Comparison of ENCODE assay signal across 21 mouse cellular contexts in the genomic region with DNA sequence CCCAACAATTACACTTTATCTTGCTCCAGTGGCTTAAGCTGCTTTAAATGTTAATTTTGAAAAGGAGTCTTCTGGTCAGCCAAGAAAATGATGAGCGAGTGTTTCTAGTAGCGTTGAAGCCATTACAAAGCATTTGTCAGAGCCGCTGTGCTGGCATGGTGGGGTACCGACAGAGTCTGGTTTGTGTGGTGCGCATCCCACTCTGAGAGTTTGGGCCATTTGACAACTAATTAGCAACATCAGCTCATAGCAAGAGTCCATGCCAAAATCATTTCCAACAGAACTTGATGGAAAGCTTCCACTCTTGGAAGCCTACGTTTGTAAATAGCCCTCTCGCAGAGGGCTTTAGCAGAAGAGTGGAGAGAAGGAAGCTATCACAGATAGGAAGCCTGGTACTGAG.
DNase-seq lines count a peak whose midpoint lies in the region; ATAC-seq and TF ChIP-seq lines count a peak whose summit lies in the region.
"Had no signal": no experiment of that assay in that cellular context is flagged by ENCODE, and none has a peak within 500 bp of the region (broad histone marks: within the 10 kb centered on the region; RNA-seq: fewer than 3 reads in every experiment).

No protein-coding gene starts in this region.

- intact Hi-C loops in left cerebral cortex, postnatal 4 days (cut with DNase I), result no loop called here
- intact Hi-C loops in left cerebral cortex, postnatal 14 days (cut with DNase I), result no loop called here

- no peak overlapping the region for H3K27ac ChIP-seq in hindbrain, postnatal 0 days
- H3K27ac ChIP-seq in hindbrain, embryonic 13.5 days, result no peak overlapping the region
- H3K27ac ChIP-seq in embryonic facial prominence, embryonic 10.5 days (replicated peaks), result no peak overlapping the region
- H3K27ac ChIP-seq: forebrain, embryonic 13.5 days; heart, adult 2 months; heart, embryonic 15.5 days had no signal

- TF ChIP-seq CTCF in hindbrain, postnatal 0 days (IDR thresholded peaks at IDR 0.05; ENCODE audit: low read depth), result no peak

- 58% methylated on average over 7 of the region's 7 CpGs for WGBS in hindbrain, postnatal 0 days
- WGBS in hindbrain, embryonic 13.5 days, result 83% methylated on average over 7 of the region's 7 CpGs
- WGBS in embryonic facial prominence, embryonic 10.5 days, result 92% methylated on average over 7 of the region's 7 CpGs

- DNase-seq in cerebellum, postnatal 10 days, result peak; percentile 56 to 64
- DNase-seq in cerebellum, postnatal 4 days (ENCODE audit: low spot score in 2 of 2), result no peak
- DNase-seq in hindbrain, postnatal 0 days (ENCODE audit: low spot score), result peak; percentile 55
- peak; percentile 46 for DNase-seq in left cerebral cortex, postnatal 4 days
- DNase-seq in left cerebral cortex, postnatal 14 days (ENCODE audit: low spot score in 2 of 2), result no peak
- DNase-seq in embryonic facial prominence, embryonic 10.5 days (ENCODE audit: low spot score), result no peak
- DNase-seq: adrenal gland, adult 8-10 months; B cell, adult 2 months; cerebellum, adult 2 months; cerebellum, postnatal 25 days; forebrain, postnatal 0 days; gastrocnemius, postnatal 14 days; heart, adult 2 months; heart, postnatal 14 days had no signal

- H3K9ac ChIP-seq in hindbrain, postnatal 0 days (replicated peaks; ENCODE audit: low read length), result no peak overlapping the region
- H3K9ac ChIP-seq in hindbrain, embryonic 13.5 days, result no peak overlapping the region
- H3K9ac ChIP-seq: forebrain, embryonic 13.5 days; forebrain, postnatal 0 days; heart, embryonic 15.5 days had no signal

- no peaks in the 10 kb centered on the region for H3K9me3 ChIP-seq in hindbrain, postnatal 0 days (ENCODE audit: low read length)
- no peaks in the 10 kb centered on the region for H3K9me3 ChIP-seq in hindbrain, embryonic 13.5 days
- H3K9me3 ChIP-seq in embryonic facial prominence, embryonic 10.5 days, result 0 out of 2 replicates have a peak, but pooled peaks cover 2% of the 10 kb centered on the region
- H3K9me3 ChIP-seq: forebrain, embryonic 13.5 days; G1E; heart, embryonic 15.5 days had no signal

- H3K27me3 ChIP-seq in hindbrain, postnatal 0 days (ENCODE audit: insufficient read depth, low read length), result no peaks in the 10 kb centered on the region
- H3K27me3 ChIP-seq in hindbrain, embryonic 13.5 days, result no peaks in the 10 kb centered on the region
- H3K27me3 ChIP-seq in embryonic facial prominence, embryonic 10.5 days (replicated peaks; ENCODE audit: low read depth, poor library complexity, severe bottlenecking), result no peaks in the 10 kb centered on the region
- H3K27me3 ChIP-seq: forebrain, embryonic 13.5 days; heart, embryonic 15.5 days had no signal

- H3K36me3 ChIP-seq in hindbrain, postnatal 0 days (ENCODE audit: insufficient read depth, low read length), result no peaks in the 10 kb centered on the region
- no peaks in the 10 kb centered on the region for H3K36me3 ChIP-seq in hindbrain, embryonic 13.5 days
- no peaks in the 10 kb centered on the region for H3K36me3 ChIP-seq in embryonic facial prominence, embryonic 10.5 days (replicated peaks)
- H3K36me3 ChIP-seq: G1E; heart, embryonic 15.5 days had no signal

- peak; percentile 67 for ATAC-seq in hindbrain, postnatal 0 days
- ATAC-seq in hindbrain, embryonic 13.5 days (ENCODE audit: low FRiP score), result no peak
- ATAC-seq: CD4-positive, CD25-positive, alpha-beta regulatory T cell, adult 4 months; forebrain, embryonic 13.5 days; forebrain, postnatal 0 days; intestine, embryonic 16.5 days had no signal

- H3K4me1 ChIP-seq in hindbrain, postnatal 0 days (ENCODE audit: insufficient read depth, low read length), result no peaks in the 10 kb centered on the region
- 0 out of 2 replicates have a peak, but pooled peaks cover 5% of the 10 kb centered on the region for H3K4me1 ChIP-seq in hindbrain, embryonic 13.5 days (replicated peaks)
- no peaks in the 10 kb centered on the region for H3K4me1 ChIP-seq in embryonic facial prominence, embryonic 10.5 days
- H3K4me1 ChIP-seq: forebrain, embryonic 13.5 days; heart, embryonic 15.5 days had no signal

- no peak overlapping the region for H3K4me2 ChIP-seq in hindbrain, postnatal 0 days (ENCODE audit: low read depth, low read length)
- H3K4me2 ChIP-seq in hindbrain, embryonic 13.5 days, result no peak overlapping the region
- H3K4me2 ChIP-seq: forebrain, embryonic 13.5 days; heart, embryonic 11.5 days; heart, embryonic 15.5 days had no signal

- H3K4me3 ChIP-seq in hindbrain, postnatal 0 days (ENCODE audit: low read length), result no peak overlapping the region
- no peak overlapping the region for H3K4me3 ChIP-seq in hindbrain, embryonic 13.5 days
- no peak overlapping the region for H3K4me3 ChIP-seq in embryonic facial prominence, embryonic 10.5 days
- H3K4me3 ChIP-seq: forebrain, embryonic 13.5 days; heart, adult 2 months; heart, embryonic 15.5 days had no signal

Comparison
In these comparisons a context has a peak if more than half of its experiments do, and no peak if none do; other contexts are left out.
1. DNase-seq: peak in cerebellum, postnatal 10 days (2 of 2), hindbrain, postnatal 0 days (single experiment) and left cerebral cortex, postnatal 4 days (single experiment); none in cerebellum, postnatal 4 days (0 of 2), left cerebral cortex, postnatal 14 days (0 of 2) and embryonic facial prominence, embryonic 10.5 days (single experiment).